Mouse (Mus musculus) bone marrow macrophage, adult 2 months (primary cell): ENCODE data around the gene Gm42906.

ENCODE experiments used
- CTCF ChIP-seq: IDR thresholded peaks from 2 replicates; pipeline ENCODE4 v1.5.1; 2012; ENCODE audit warnings: low read depth, mild to moderate bottlenecking, low read length, moderate library complexity
- POLR2A ChIP-seq: IDR thresholded peaks from 2 replicates; pipeline ENCODE4 v1.6.1; 2012; ENCODE audit warnings: mild to moderate bottlenecking, low read depth, low read length, borderline replicate concordance

- no peak for TF ChIP-seq CTCF
- no peak for TF ChIP-seq POLR2A
Observed at GRCm38 (mm10) chr5:151222791-151223190, 205.2 kb downstream of the Gm42906 start.
